Mouse (Mus musculus): ENCODE measurements around the gene Fastkd5. TPM values are rescaled to one million over a fixed set of nuclear protein-coding genes. Genes with fewer than 3 reads are reported as not detected.
"Not testable (repeated sequence)": the region's sequence is repeated elsewhere in the genome, so short reads cannot be mapped to it uniquely, and the experiment has no call there.

Fastkd5 gene
- total and polyA plus RNA-seq, 2 experiments from 2014 or later: 9.8 TPM

DNA sequence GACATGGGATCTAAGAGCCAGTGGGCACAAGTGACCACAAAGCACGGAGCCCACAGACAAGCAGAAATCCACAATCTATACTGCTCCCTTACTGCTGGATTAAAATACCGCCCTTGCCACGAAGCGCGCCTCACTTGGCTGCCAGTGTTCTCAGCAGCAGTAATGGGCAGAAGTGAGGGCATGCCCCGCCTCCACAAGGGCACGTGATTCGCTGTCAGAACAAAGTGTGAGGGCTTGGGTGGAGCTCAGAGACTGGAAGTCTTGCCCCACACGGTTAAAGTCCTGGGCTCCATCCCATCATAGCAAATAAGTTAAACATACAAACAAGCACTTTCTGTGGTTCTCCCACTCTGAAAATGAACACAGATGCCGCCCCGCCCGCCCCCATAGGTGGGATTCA is 52.2 kb downstream of the Fastkd5 start:
- no peak for DNase-seq (ENCODE audit: low spot score)

DNA sequence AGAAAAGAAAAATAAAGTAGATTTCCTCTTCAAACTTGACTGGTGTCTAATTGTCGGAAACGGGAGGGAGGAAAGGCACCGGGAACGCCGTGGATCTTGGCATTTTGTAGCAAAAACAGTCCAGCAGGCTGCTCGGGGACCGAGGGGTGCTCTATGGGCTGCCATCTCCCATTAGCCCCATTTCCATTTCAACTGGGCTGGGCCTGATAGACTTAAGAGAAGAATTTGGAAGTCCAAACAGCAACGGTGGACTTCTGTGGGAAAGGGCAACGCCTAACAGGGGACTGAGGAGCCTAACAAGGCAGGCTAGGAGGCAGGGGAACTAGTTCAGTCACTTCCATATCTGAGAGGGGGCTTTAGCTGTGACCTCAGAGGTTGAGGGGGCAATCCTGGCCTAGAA is 52.8 kb downstream of the Fastkd5 start:
- Histone ChIP-seq H3K9me3 (replicated peaks; ENCODE audit: control insufficient read depth, low read length) (no peaks in the 10 kb centered on the region), H3K4me2 (ENCODE audit: low read depth, low read length) (peak overlapping the region; percentile 57), H3K36me3 (replicated peaks; ENCODE audit: control insufficient read depth, insufficient read depth, low read length) (no peaks in the 10 kb centered on the region), H3K9ac (replicated peaks; ENCODE audit: low read depth, low read length) (no peak overlapping the region; the same call in 1 of the 2 replicates), H3K4me3 (ENCODE audit: low read depth, low read length) (peak overlapping the region; percentile 42), H3K27me3 (ENCODE audit: control insufficient read depth, insufficient read depth, low read length) (peaks cover 71% of the 10 kb centered on the region), H3K4me1 (ENCODE audit: control insufficient read depth, insufficient read depth) (peaks cover 9% of the 10 kb centered on the region; the same call in 1 of the 2 replicates), H3K27ac (ENCODE audit: low read depth) (no peak overlapping the region)
- WGBS: 17% methylated on average over 9 of the region's 9 CpGs
- no peak for TF ChIP-seq EP300 (IDR thresholded peaks at IDR 0.05; ENCODE audit: low read depth)
- no peak for TF ChIP-seq CTCF (IDR thresholded peaks at IDR 0.05; ENCODE audit: low read depth)
- DNase-seq (ENCODE audit: low spot score) (no peak), ATAC-seq (ENCODE audit: insufficient read depth, low read depth) (no peak)

More for the DNA sequence above, 52.2 kb downstream of the Fastkd5 start:
- ATAC-seq (ENCODE audit: insufficient read depth, low read depth): no peak; the same call in 1 of the 2 replicates
- Histone ChIP-seq H3K9ac (replicated peaks; ENCODE audit: low read depth, low read length) (no peak overlapping the region), H3K4me3 (ENCODE audit: low read depth, low read length) (no peak overlapping the region), H3K27ac (ENCODE audit: low read depth) (no peak overlapping the region), H3K4me1 (ENCODE audit: control insufficient read depth, insufficient read depth) (peaks cover 9% of the 10 kb centered on the region; the same call in 1 of the 2 replicates), H3K36me3 (replicated peaks; ENCODE audit: control insufficient read depth, insufficient read depth, low read length) (no peaks in the 10 kb centered on the region), H3K27me3 (ENCODE audit: control insufficient read depth, insufficient read depth, low read length) (peaks cover 76% of the 10 kb centered on the region), H3K4me2 (ENCODE audit: low read depth, low read length) (peak overlapping the region; percentile 32), H3K9me3 (replicated peaks; ENCODE audit: control insufficient read depth, low read length) (no peaks in the 10 kb centered on the region)
- WGBS: 8% methylated on average over 12 of the region's 12 CpGs
- TF ChIP-seq EP300 (IDR thresholded peaks at IDR 0.05; ENCODE audit: low read depth) (no peak), CTCF (IDR thresholded peaks at IDR 0.05; ENCODE audit: low read depth) (no peak)

DNA sequence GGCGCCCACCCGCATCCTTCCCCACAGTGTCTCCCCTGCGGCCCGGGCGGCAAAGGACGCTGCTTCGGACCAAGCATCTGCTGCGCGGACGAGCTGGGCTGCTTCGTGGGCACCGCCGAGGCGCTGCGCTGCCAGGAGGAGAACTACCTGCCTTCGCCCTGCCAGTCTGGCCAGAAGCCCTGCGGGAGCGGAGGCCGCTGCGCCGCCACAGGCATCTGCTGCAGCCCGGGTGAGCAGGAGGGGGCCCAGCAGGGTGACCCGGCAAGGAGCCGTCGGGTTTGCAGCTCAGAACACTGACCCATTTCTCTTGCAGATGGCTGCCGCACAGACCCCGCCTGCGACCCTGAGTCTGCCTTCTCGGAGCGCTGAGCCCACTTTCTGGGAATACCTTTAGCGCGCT is 53.3 kb downstream of the Fastkd5 start:
- Histone ChIP-seq H3K4me3 (ENCODE audit: low read depth, low read length) (peak overlapping the region; percentile 42), H3K4me2 (ENCODE audit: low read depth, low read length) (peak overlapping the region; percentile 57), H3K27me3 (ENCODE audit: control insufficient read depth, insufficient read depth, low read length) (peaks cover 66% of the 10 kb centered on the region)
- DNase-seq (ENCODE audit: low spot score); H3K9me3 ChIP-seq (replicated peaks; ENCODE audit: control insufficient read depth, low read length); H3K27ac ChIP-seq (ENCODE audit: low read depth); H3K36me3 ChIP-seq (replicated peaks; ENCODE audit: control insufficient read depth, insufficient read depth, low read length); H3K9ac ChIP-seq (replicated peaks; ENCODE audit: low read depth, low read length); H3K4me1 ChIP-seq (ENCODE audit: control insufficient read depth, insufficient read depth); ATAC-seq (ENCODE audit: insufficient read depth, low read depth): not testable (repeated sequence)
- 2% methylated on average over 28 of the region's 32 CpGs for WGBS

DNA sequence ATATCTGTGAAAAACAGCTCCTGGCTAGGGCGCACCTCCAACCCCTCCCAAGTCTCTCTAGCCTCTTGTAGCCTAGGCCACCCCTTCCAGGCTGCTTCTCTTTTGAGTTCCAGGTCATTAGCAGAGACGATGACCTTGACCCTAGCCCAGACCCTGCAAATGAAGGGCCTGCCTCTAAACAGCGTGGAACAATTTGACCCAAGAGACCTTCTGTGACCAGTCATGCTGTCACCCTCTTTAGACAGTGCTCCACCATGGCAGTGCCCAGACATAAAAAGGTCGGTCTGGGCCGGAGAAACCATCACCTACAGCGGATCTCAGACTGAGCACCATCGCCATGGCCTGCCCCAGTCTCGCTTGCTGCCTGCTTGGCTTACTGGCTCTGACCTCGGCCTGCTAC is 54.0 kb downstream of the Fastkd5 start, which contains the start of gene Oxt:
Oxt (plus strand) TSS at position 301 of the 400 bp plus-strand sequence.
- H3K27me3 ChIP-seq (ENCODE audit: control insufficient read depth, insufficient read depth, low read length): peaks cover 59% of the 10 kb centered on the region
- no peak within 1 kb of the TSS; the same call in 1 of the 2 replicates for H3K9ac ChIP-seq (replicated peaks; ENCODE audit: low read depth, low read length)
- DNase-seq (ENCODE audit: low spot score) (no peak), ATAC-seq (ENCODE audit: insufficient read depth, low read depth) (no peak)
- H3K36me3 ChIP-seq (replicated peaks; ENCODE audit: control insufficient read depth, insufficient read depth, low read length): no peaks in the 10 kb centered on the region
- no peak within 1 kb of the TSS for H3K27ac ChIP-seq (ENCODE audit: low read depth)
- 66% methylated on average over 9 of the region's 9 CpGs for WGBS
- peaks cover 7% of the 10 kb centered on the region; the same call in 1 of the 2 replicates for H3K4me1 ChIP-seq (ENCODE audit: control insufficient read depth, insufficient read depth)
- TF ChIP-seq CTCF (IDR thresholded peaks at IDR 0.05; ENCODE audit: low read depth) (no peak), EP300 (IDR thresholded peaks at IDR 0.05; ENCODE audit: low read depth) (no peak)
- no peaks in the 10 kb centered on the region for H3K9me3 ChIP-seq (replicated peaks; ENCODE audit: control insufficient read depth, low read length)
- peak within 1 kb of the TSS; percentile 57 for H3K4me2 ChIP-seq (ENCODE audit: low read depth, low read length)
- peak within 1 kb of the TSS; percentile 42 for H3K4me3 ChIP-seq (ENCODE audit: low read depth, low read length)

DNA sequence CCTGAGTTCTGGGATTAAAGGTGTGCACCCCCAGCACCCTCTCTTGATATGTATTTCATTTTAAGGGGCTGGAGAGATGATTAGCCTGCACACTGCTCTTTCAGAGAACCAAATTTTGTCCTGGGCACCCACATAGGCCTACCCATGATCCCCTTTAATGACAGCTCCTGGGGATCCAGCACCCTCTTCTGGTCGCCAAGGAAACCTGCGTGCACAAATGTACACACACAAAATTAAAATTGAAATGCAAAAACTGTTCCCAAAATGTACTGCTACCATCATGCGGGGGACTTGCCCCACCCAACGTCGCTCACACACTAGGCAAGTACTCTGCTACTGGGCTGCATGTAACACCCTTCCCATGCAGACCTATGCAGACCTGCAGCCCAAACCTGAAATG is 54.9 kb downstream of the Fastkd5 start:
- Histone ChIP-seq H3K27me3 (ENCODE audit: control insufficient read depth, insufficient read depth, low read length) (peaks cover 50% of the 10 kb centered on the region), H3K36me3 (replicated peaks; ENCODE audit: control insufficient read depth, insufficient read depth, low read length) (no peaks in the 10 kb centered on the region), H3K9me3 (replicated peaks; ENCODE audit: control insufficient read depth, low read length) (no peaks in the 10 kb centered on the region), H3K4me3 (ENCODE audit: low read depth, low read length) (no peak overlapping the region), H3K27ac (ENCODE audit: low read depth) (no peak overlapping the region), H3K4me1 (ENCODE audit: control insufficient read depth, insufficient read depth) (no peaks in the 10 kb centered on the region), H3K9ac (replicated peaks; ENCODE audit: low read depth, low read length) (no peak overlapping the region), H3K4me2 (ENCODE audit: low read depth, low read length) (no peak overlapping the region)
- no peak for DNase-seq (ENCODE audit: low spot score)
- no peak for ATAC-seq (ENCODE audit: insufficient read depth, low read depth)
- TF ChIP-seq EP300 (IDR thresholded peaks at IDR 0.05; ENCODE audit: low read depth) (no peak), CTCF (IDR thresholded peaks at IDR 0.05; ENCODE audit: low read depth) (no peak)
- 84% methylated on average over 5 of the region's 5 CpGs for WGBS

DNA sequence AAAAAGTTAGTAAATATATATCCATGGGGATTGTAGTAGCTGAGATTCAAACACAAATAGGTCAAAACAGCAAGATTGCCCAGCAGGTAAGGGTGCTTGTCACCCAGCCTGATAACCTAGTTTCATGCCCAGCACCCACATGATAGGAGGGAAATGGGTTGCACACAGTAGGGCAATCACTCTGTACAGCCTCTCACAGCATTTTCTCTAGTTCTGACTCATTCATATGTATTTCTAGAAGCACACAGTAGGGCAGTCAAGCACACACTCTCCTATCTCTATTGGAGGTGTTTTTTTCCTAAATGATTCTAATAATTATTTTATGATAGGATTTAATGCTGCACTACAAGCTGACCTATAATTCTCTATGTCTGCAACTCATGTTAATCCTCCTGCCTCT is 59.9 kb downstream of the Fastkd5 start:
- H3K27me3 ChIP-seq (ENCODE audit: control insufficient read depth, insufficient read depth, low read length): 0 out of 2 replicates have a peak, but pooled peaks cover under 1% of the 10 kb centered on the region
- H3K4me1 ChIP-seq (ENCODE audit: control insufficient read depth, insufficient read depth): 0 out of 2 replicates have a peak, but pooled peaks cover under 1% of the 10 kb centered on the region
- H3K36me3 ChIP-seq (replicated peaks; ENCODE audit: control insufficient read depth, insufficient read depth, low read length): peaks cover 22% of the 10 kb centered on the region
- TF ChIP-seq EP300 (IDR thresholded peaks at IDR 0.05; ENCODE audit: low read depth): no peak
- no peak for TF ChIP-seq CTCF (IDR thresholded peaks at IDR 0.05; ENCODE audit: low read depth)
- no peak overlapping the region for H3K4me2 ChIP-seq (ENCODE audit: low read depth, low read length)
- H3K9me3 ChIP-seq (replicated peaks; ENCODE audit: control insufficient read depth, low read length): no peaks in the 10 kb centered on the region
- H3K27ac ChIP-seq (ENCODE audit: low read depth): no peak overlapping the region
- DNase-seq (ENCODE audit: low spot score): no peak
- H3K4me3 ChIP-seq (ENCODE audit: low read depth, low read length): no peak overlapping the region
- ATAC-seq (ENCODE audit: insufficient read depth, low read depth): no peak
- H3K9ac ChIP-seq (replicated peaks; ENCODE audit: low read depth, low read length): no peak overlapping the region
